ENCODE assay signal across 8 mouse cellular contexts in genomic region chr14:111681092-111681708, GRCm38 (mm10). TPM values are rescaled to one million over a fixed set of nuclear protein-coding genes. Genes with fewer than 3 reads are reported as not detected.
DNase-seq lines count a peak whose midpoint lies in the region; ATAC-seq and TF ChIP-seq lines count a peak whose summit lies in the region.

No protein-coding gene starts in this region.

- H3K36me3 ChIP-seq in lung, embryonic 14.5 days (ENCODE audit: insufficient read depth), result no peaks in the 10 kb centered on the region
- H3K36me3 ChIP-seq in limb, embryonic 12.5 days, result no peaks in the 10 kb centered on the region

- no peak for TF ChIP-seq CTCF in lung, embryonic 14.5 days (IDR thresholded peaks at IDR 0.05; ENCODE audit: low read depth)

- peak; percentile 35 for ATAC-seq in lung, embryonic 14.5 days (ENCODE audit: insufficient read depth)
- ATAC-seq in common myeloid progenitor, adult 5-6 weeks (replicated peaks; ENCODE audit: low read depth, poor library complexity, severe bottlenecking), result peak; percentile 34
- ATAC-seq in hematopoietic stem cell, adult 5-6 weeks (replicated peaks in 1 of 2; ENCODE audit: insufficient read depth in 1 of 2, low FRiP score in 2 of 2, low TSS enrichment in 1 of 2, low read depth in 1 of 2, poor library complexity in 2 of 2, severe bottlenecking in 2 of 2), result peak; percentile 58 to 63
- peak; percentile 66 for ATAC-seq in limb, embryonic 12.5 days (ENCODE audit: insufficient number of reproducible peaks, insufficient read depth, low FRiP score, low TSS enrichment, low read depth)

- peak overlapping the region; percentile 90 for H3K4me2 ChIP-seq in lung, embryonic 14.5 days
- peak overlapping the region; percentile 90 for H3K4me2 ChIP-seq in limb, embryonic 12.5 days

- peaks cover 43% of the 10 kb centered on the region for H3K27me3 ChIP-seq in lung, embryonic 14.5 days (ENCODE audit: insufficient read depth, low read length)
- peaks cover 43% of the 10 kb centered on the region for H3K27me3 ChIP-seq in limb, embryonic 12.5 days

- no peak overlapping the region for H3K27ac ChIP-seq in lung, embryonic 14.5 days (ENCODE audit: low read depth)
- no peak overlapping the region for H3K27ac ChIP-seq in limb, embryonic 12.5 days

- under 1% methylated on average over 38 of the region's 38 CpGs for WGBS in lung, embryonic 14.5 days
- WGBS in limb, embryonic 12.5 days, result under 1% methylated on average over 38 of the region's 38 CpGs

- H3K9ac ChIP-seq in lung, embryonic 14.5 days, result peak overlapping the region; percentile 39
- H3K9ac ChIP-seq in limb, embryonic 12.5 days (replicated peaks), result peak overlapping the region; percentile 52

- peak overlapping the region; percentile 45 for H3K4me3 ChIP-seq in lung, embryonic 14.5 days (ENCODE audit: low read depth, low read length)
- peak overlapping the region; percentile 52 for H3K4me3 ChIP-seq in limb, embryonic 12.5 days (replicated peaks)

- no peaks in the 10 kb centered on the region for H3K4me1 ChIP-seq in lung, embryonic 14.5 days (ENCODE audit: insufficient read depth)
- H3K4me1 ChIP-seq in limb, embryonic 12.5 days (replicated peaks), result peaks cover 20% of the 10 kb centered on the region; the same call in 1 of the 2 replicates

- H3K9me3 ChIP-seq in lung, embryonic 14.5 days (ENCODE audit: low read depth, low read length), result no peaks in the 10 kb centered on the region
- H3K9me3 ChIP-seq in limb, embryonic 12.5 days, result no peaks in the 10 kb centered on the region

- peak; percentile 36 for DNase-seq in lung, embryonic 14.5 days
- DNase-seq in lung, adult 18-20 months, result no peak
- peak; percentile 69 for DNase-seq in retina, embryonic 14.5 days (ENCODE audit: low spot score)
- no peak for DNase-seq in natural killer cell, adult 2 months (ENCODE audit: low spot score in 2 of 2)
- no peak for DNase-seq in lung, postnatal 4 days

RNA-seq across cellular contexts. Expression of gene Slitrk5, which starts 6.3 kb away (rescaled TPM):
- polyA plus RNA-seq in lung, embryonic 14.5 days (2014; fragmentation: Nextera tagmentation; extraction: Ambion mirVana), result 0.47 and 1.1 TPM in 2 replicates
- total RNA-seq in common myeloid progenitor, adult 5-6 weeks (2017), result not detected in 2 replicates
- not detected in 2 replicates for total RNA-seq in hematopoietic stem cell, adult 5-6 weeks (2017)
- 7.5 and 9.3 TPM in 2 replicates for polyA plus RNA-seq in limb, embryonic 12.5 days (2016; fragmentation: Nextera tagmentation; extraction: Ambion mirVana)

Comparison
In these comparisons a context has a peak if more than half of its experiments do, and no peak if none do; other contexts are left out.
1. DNase-seq: peak in lung, embryonic 14.5 days (single experiment) and retina, embryonic 14.5 days (single experiment); none in lung, adult 18-20 months (0 of 2), natural killer cell, adult 2 months (0 of 2) and lung, postnatal 4 days (0 of 2).
2. Peak in every context shown above with its lines, with median percentiles within 50 percentile points of each other: ATAC-seq.